Mouse (Mus musculus) hindbrain, embryonic 15.5 days (tissue): ENCODE measurements around the gene Bex4. TPM values are rescaled to one million over a fixed set of nuclear protein-coding genes. Genes with fewer than 3 reads are reported as not detected.
A peak's percentile ranks its signal among the peaks of the same experiment; 100 is the strongest.
"Not testable (repeated sequence)": the region's sequence is repeated elsewhere in the genome, so short reads cannot be mapped to it uniquely, and the experiment has no call there.

ENCODE experiments used
- ATAC-seq: fragments of 200-750 bp; cut with Nextera tagmentation; 2 replicates; pipeline ENCODE4 v1.8.0; 2017; ENCODE audit warnings: low read depth, moderate number of reproducible peaks, moderate TSS enrichment; ENCODE audit not compliant: low FRiP score
- H3K27ac ChIP-seq: fragments of 300-500 bp; sonication (generic); replicated peaks from 2 replicates; pipeline ENCODE4 v1.5.1; 2015; ENCODE audit warnings: mild to moderate bottlenecking, inconsistent platforms
- H3K27me3 ChIP-seq: fragments of 300-500 bp; sonication (generic); 2 replicates; pipeline ENCODE4 v1.6.1; 2015; ENCODE audit warnings: control low read depth, inconsistent platforms
- H3K36me3 ChIP-seq: fragments of 300-500 bp; sonication (generic); 2 replicates; pipeline ENCODE4 v1.6.1; 2015; ENCODE audit warnings: control low read depth, inconsistent platforms
- H3K4me1 ChIP-seq: fragments of 300-500 bp; sonication (generic); replicated peaks from 2 replicates; pipeline ENCODE4 v1.6.1; 2015; ENCODE audit warnings: control low read depth, inconsistent platforms
- H3K4me2 ChIP-seq: fragments of 300-500 bp; sonication (generic); 2 replicates; pipeline ENCODE4 v1.6.1; 2015; ENCODE audit warnings: moderate library complexity, mild to moderate bottlenecking, inconsistent platforms
- H3K4me3 ChIP-seq: fragments of 300-500 bp; sonication (generic); 2 replicates; pipeline ENCODE4 v1.5.1; 2015; ENCODE audit warnings: mild to moderate bottlenecking, inconsistent platforms
- H3K9ac ChIP-seq: fragments of 300-500 bp; sonication (generic); 2 replicates; pipeline ENCODE4 v1.6.1; 2015; ENCODE audit warnings: inconsistent platforms
- H3K9me3 ChIP-seq: fragments of 300-500 bp; sonication (generic); 2 replicates; pipeline ENCODE4 v1.6.1; 2016; ENCODE audit warnings: control low read depth, inconsistent platforms
- WGBS: fragments of 180-500 bp; shearing (Covaris S2); methylation state at CpG from one replicate; pipeline ENCODE4 v1.1.7; 2015; 5-methylcytosine and 5-hydroxymethylcytosine counted together
- polyA plus RNA-seq: library from polyadenylated mRNA; unstranded; fragments of >200 nt; fragmentation: Nextera tagmentation; extraction: Ambion mirVana; gene quantifications from 2 replicates; pipeline ENCODE4 v1.2.1, GENCODE M21; 2015

Gene Bex4
- 142 and 146 TPM in 2 replicates for polyA plus RNA-seq

- not testable (repeated sequence) for H3K36me3 ChIP-seq, H3K4me1 ChIP-seq, H3K27me3 ChIP-seq, H3K27ac ChIP-seq, H3K9me3 ChIP-seq
- Histone ChIP-seq H3K4me2 (peak within 1 kb of the TSS; percentile 54), H3K9ac (peak within 1 kb of the TSS; percentile 19; the same call in 1 of the 2 replicates), H3K4me3 (peak within 1 kb of the TSS; percentile 43)
- 50% methylated on average over 12 of the region's 64 CpGs for WGBS
- peak; percentile 97 for ATAC-seq
Measured at GRCm38 (mm10) chrX:136138827-136139639, at the start of gene Bex4. TSS of gene Bex4 (plus strand) at chrX:136138996.

GRCm38 (mm10) chrX:136092497-136093279 is 46.1 kb upstream of the Bex4 start:
- H3K27ac ChIP-seq: no peak overlapping the region
- no peaks in the 10 kb centered on the region for H3K9me3 ChIP-seq
- no peak overlapping the region for H3K4me3 ChIP-seq
- ATAC-seq: no peak
- no peak overlapping the region for H3K4me2 ChIP-seq
- 32% methylated on average over 2 of the region's 2 CpGs for WGBS
- no peaks in the 10 kb centered on the region for H3K4me1 ChIP-seq
- H3K27me3 ChIP-seq: no peaks in the 10 kb centered on the region
- no peaks in the 10 kb centered on the region for H3K36me3 ChIP-seq
- H3K9ac ChIP-seq: no peak overlapping the region

- H3K4me2 ChIP-seq: no peak overlapping the region
- no peaks in the 10 kb centered on the region for H3K9me3 ChIP-seq
- H3K9ac ChIP-seq: no peak overlapping the region
- ATAC-seq: peak; percentile 74
- no peaks in the 10 kb centered on the region for H3K27me3 ChIP-seq
- H3K4me1 ChIP-seq: no peaks in the 10 kb centered on the region
- H3K27ac ChIP-seq: peak overlapping the region; percentile 48; the same call in 1 of the 2 replicates
- no peaks in the 10 kb centered on the region for H3K36me3 ChIP-seq
- WGBS: 34% methylated on average over 2 of the region's 2 CpGs
- H3K4me3 ChIP-seq: no peak overlapping the region
Measured at GRCm38 (mm10) chrX:136094421-136094820, 44.4 kb upstream of the Bex4 start.

GRCm38 (mm10) chrX:136104046-136104723 is 34.6 kb upstream of the Bex4 start:
- Histone ChIP-seq H3K36me3 (no peaks in the 10 kb centered on the region), H3K9ac (no peak overlapping the region), H3K4me1 (no peaks in the 10 kb centered on the region), H3K27ac (peak overlapping the region; percentile 51; the same call in 1 of the 2 replicates), H3K4me2 (peak overlapping the region; percentile 15; the same call in 1 of the 2 replicates), H3K4me3 (no peak overlapping the region), H3K27me3 (no peaks in the 10 kb centered on the region), H3K9me3 (no peaks in the 10 kb centered on the region)
- peak; percentile 56; the same call in 1 of the 2 replicates for ATAC-seq
- WGBS: 53% methylated on average over 4 of the region's 4 CpGs

- Histone ChIP-seq H3K36me3 (no peaks in the 10 kb centered on the region), H3K4me3 (no peak overlapping the region), H3K4me2 (peak overlapping the region; percentile 15; the same call in 1 of the 2 replicates), H3K27me3 (no peaks in the 10 kb centered on the region), H3K9me3 (no peaks in the 10 kb centered on the region), H3K4me1 (no peaks in the 10 kb centered on the region), H3K27ac (peak overlapping the region; percentile 51; the same call in 1 of the 2 replicates), H3K9ac (no peak overlapping the region)
- 43% methylated on average over 3 of the region's 3 CpGs for WGBS
- peak; percentile 63; the same call in 1 of the 2 replicates for ATAC-seq
Measured at GRCm38 (mm10) chrX:136104724-136105088, 34.1 kb upstream of the Bex4 start.

- no peaks in the 10 kb centered on the region for H3K4me1 ChIP-seq
- H3K4me3 ChIP-seq: no peak overlapping the region
- H3K9me3 ChIP-seq: no peaks in the 10 kb centered on the region
- H3K27ac ChIP-seq: no peak overlapping the region
- no peak overlapping the region for H3K9ac ChIP-seq
- H3K36me3 ChIP-seq: no peaks in the 10 kb centered on the region
- WGBS: 49% methylated on average over 6 of the region's 6 CpGs
- 0 out of 2 replicates have a peak, but pooled peaks have one; percentile 38 for ATAC-seq
- 0 out of 2 replicates have a peak overlapping the region, but pooled peaks have one; percentile 13 for H3K4me2 ChIP-seq
- H3K27me3 ChIP-seq: no peaks in the 10 kb centered on the region
Measured at GRCm38 (mm10) chrX:136107942-136108341, 30.9 kb upstream of the Bex4 start.

GRCm38 (mm10) chrX:136115015-136115414 is 23.8 kb upstream of the Bex4 start:
- Histone ChIP-seq H3K27me3 (0 out of 2 replicates have a peak, but pooled peaks cover 3% of the 10 kb centered on the region), H3K9me3 (no peaks in the 10 kb centered on the region), H3K4me2 (peak overlapping the region; percentile 53), H3K9ac (no peak overlapping the region), H3K36me3 (no peaks in the 10 kb centered on the region), H3K27ac (peak overlapping the region; percentile 34; the same call in 1 of the 2 replicates), H3K4me1 (no peaks in the 10 kb centered on the region; the same call in 1 of the 2 replicates), H3K4me3 (peak overlapping the region; percentile 49)
- WGBS: 37% methylated on average over 4 of the region's 4 CpGs
- ATAC-seq: peak; percentile 37; the same call in 1 of the 2 replicates

- Histone ChIP-seq H3K27ac (peak overlapping the region; percentile 93), H3K36me3 (no peaks in the 10 kb centered on the region), H3K4me3 (peak overlapping the region; percentile 49), H3K9me3 (no peaks in the 10 kb centered on the region), H3K9ac (peak overlapping the region; percentile 37; the same call in 1 of the 2 replicates), H3K27me3 (0 out of 2 replicates have a peak, but pooled peaks cover 3% of the 10 kb centered on the region), H3K4me2 (peak overlapping the region; percentile 53), H3K4me1 (no peaks in the 10 kb centered on the region; the same call in 1 of the 2 replicates)
- WGBS: 26% methylated on average over 23 of the region's 23 CpGs
- ATAC-seq: peak; percentile 100
Measured at GRCm38 (mm10) chrX:136115419-136115961, 23.3 kb upstream of the Bex4 start.

- H3K4me3 ChIP-seq: no peak overlapping the region
- H3K9ac ChIP-seq: no peak overlapping the region
- H3K4me1 ChIP-seq: no peaks in the 10 kb centered on the region
- no peak overlapping the region for H3K27ac ChIP-seq
- no peaks in the 10 kb centered on the region for H3K36me3 ChIP-seq
- no peak overlapping the region for H3K4me2 ChIP-seq
- no peak for ATAC-seq
- H3K27me3 ChIP-seq: no peaks in the 10 kb centered on the region
- no peaks in the 10 kb centered on the region for H3K9me3 ChIP-seq
- 66% methylated on average over 8 of the region's 8 CpGs for WGBS
Measured at GRCm38 (mm10) chrX:136127038-136127743, 11.6 kb upstream of the Bex4 start.

GRCm38 (mm10) chrX:136127744-136128064 is 11.1 kb upstream of the Bex4 start:
- WGBS: 16% methylated on average over 5 of the region's 5 CpGs
- Histone ChIP-seq H3K4me1 (no peaks in the 10 kb centered on the region), H3K27ac (no peak overlapping the region), H3K9ac (no peak overlapping the region), H3K36me3 (no peaks in the 10 kb centered on the region), H3K4me2 (no peak overlapping the region), H3K9me3 (no peaks in the 10 kb centered on the region), H3K27me3 (no peaks in the 10 kb centered on the region), H3K4me3 (no peak overlapping the region)
- ATAC-seq: no peak

- H3K4me1 ChIP-seq: no peaks in the 10 kb centered on the region
- H3K9me3 ChIP-seq: no peaks in the 10 kb centered on the region
- no peak overlapping the region for H3K4me2 ChIP-seq
- H3K27me3 ChIP-seq: no peaks in the 10 kb centered on the region
- H3K9ac ChIP-seq: no peak overlapping the region
- H3K36me3 ChIP-seq: no peaks in the 10 kb centered on the region
- WGBS: 89% methylated on average over 4 of the region's 4 CpGs
- no peak overlapping the region for H3K27ac ChIP-seq
- H3K4me3 ChIP-seq: no peak overlapping the region
- ATAC-seq: no peak
Measured at GRCm38 (mm10) chrX:136135559-136135958, 3.2 kb upstream of the Bex4 start.
